Mouse (Mus musculus) hindbrain, postnatal 0 days (tissue): ENCODE data around the gene Socs5. TPM values are rescaled to one million over a fixed set of nuclear protein-coding genes. Genes with fewer than 3 reads are reported as not detected.

Source experiments
- ATAC-seq: fragments of 200-750 bp; cut with Nextera tagmentation; 2 replicates; pipeline ENCODE4 v1.8.0; 2017; ENCODE audit warnings: mild to moderate bottlenecking, moderate TSS enrichment, moderate library complexity
- DNase-seq: peaks from one replicate; pipeline ENCODE4 v3.0.0-alpha.2; 2015; ENCODE audit warnings: low spot score
- H3K27ac ChIP-seq: fragments of 300-500 bp; sonication (generic); 2 replicates; pipeline ENCODE4 v1.5.1; 2014; ENCODE audit warnings: mild to moderate bottlenecking
- H3K27me3 ChIP-seq: fragments of 300-500 bp; sonication (generic); 2 replicates; pipeline ENCODE4 v1.6.1; 2014; ENCODE audit warnings: low read length, mixed read lengths; ENCODE audit not compliant: insufficient read depth
- H3K36me3 ChIP-seq: fragments of 300-500 bp; sonication (generic); 2 replicates; pipeline ENCODE4 v1.6.1; 2014; ENCODE audit warnings: low read length, mixed read lengths; ENCODE audit not compliant: insufficient read depth
- H3K4me1 ChIP-seq: fragments of 300-500 bp; sonication (generic); 2 replicates; pipeline ENCODE4 v1.6.1; 2014; ENCODE audit warnings: antibody characterized with exemption, low read length, mixed read lengths; ENCODE audit not compliant: insufficient read depth
- H3K4me2 ChIP-seq: fragments of 300-500 bp; sonication (generic); 2 replicates; pipeline ENCODE4 v1.6.1; 2014; ENCODE audit warnings: low read depth, mild to moderate bottlenecking, low read length, moderate library complexity, mixed read lengths
- H3K4me3 ChIP-seq: fragments of 300-500 bp; sonication (generic); 2 replicates; pipeline ENCODE4 v1.5.1; 2014; ENCODE audit warnings: low read length
- H3K9ac ChIP-seq: fragments of 300-500 bp; sonication (generic); replicated peaks from 2 replicates; pipeline ENCODE4 v1.6.1; 2014; ENCODE audit warnings: mild to moderate bottlenecking, low read length, moderate library complexity, mixed read lengths
- H3K9me3 ChIP-seq: fragments of 300-500 bp; sonication (generic); 2 replicates; pipeline ENCODE4 v1.6.1; 2016; ENCODE audit warnings: low read length, mixed read lengths
- CTCF ChIP-seq: IDR thresholded peaks from 2 replicates; pipeline ENCODE4 v1.5.1; 2016; ENCODE audit warnings: antibody characterized with exemption, control low read depth, low read depth
- WGBS: fragments of 180-500 bp; shearing (Covaris S2); extraction: QIAGEN DNeasy Blood & Tissue Kit; methylation state at CpG from one replicate; pipeline ENCODE4 v1.1.7; 2014; 5-methylcytosine and 5-hydroxymethylcytosine counted together
- polyA plus RNA-seq: library from polyadenylated mRNA; unstranded; fragments of >200 nt; fragmentation: Nextera tagmentation; extraction: Ambion mirVana; gene quantifications from 2 replicates; pipeline ENCODE4 v1.2.1, GENCODE M21; 2015
- total RNA-seq: library from RNA; depleted of rRNA; stranded (reverse); fragments of >200 nt; gene quantifications from 2 replicates; pipeline ENCODE4 v1.2.3, GENCODE M21; 2014

Gene Socs5
- total and polyA plus RNA-seq, 2 experiments from 2014 or later, result 12.3 to 18.9 TPM

DNA sequence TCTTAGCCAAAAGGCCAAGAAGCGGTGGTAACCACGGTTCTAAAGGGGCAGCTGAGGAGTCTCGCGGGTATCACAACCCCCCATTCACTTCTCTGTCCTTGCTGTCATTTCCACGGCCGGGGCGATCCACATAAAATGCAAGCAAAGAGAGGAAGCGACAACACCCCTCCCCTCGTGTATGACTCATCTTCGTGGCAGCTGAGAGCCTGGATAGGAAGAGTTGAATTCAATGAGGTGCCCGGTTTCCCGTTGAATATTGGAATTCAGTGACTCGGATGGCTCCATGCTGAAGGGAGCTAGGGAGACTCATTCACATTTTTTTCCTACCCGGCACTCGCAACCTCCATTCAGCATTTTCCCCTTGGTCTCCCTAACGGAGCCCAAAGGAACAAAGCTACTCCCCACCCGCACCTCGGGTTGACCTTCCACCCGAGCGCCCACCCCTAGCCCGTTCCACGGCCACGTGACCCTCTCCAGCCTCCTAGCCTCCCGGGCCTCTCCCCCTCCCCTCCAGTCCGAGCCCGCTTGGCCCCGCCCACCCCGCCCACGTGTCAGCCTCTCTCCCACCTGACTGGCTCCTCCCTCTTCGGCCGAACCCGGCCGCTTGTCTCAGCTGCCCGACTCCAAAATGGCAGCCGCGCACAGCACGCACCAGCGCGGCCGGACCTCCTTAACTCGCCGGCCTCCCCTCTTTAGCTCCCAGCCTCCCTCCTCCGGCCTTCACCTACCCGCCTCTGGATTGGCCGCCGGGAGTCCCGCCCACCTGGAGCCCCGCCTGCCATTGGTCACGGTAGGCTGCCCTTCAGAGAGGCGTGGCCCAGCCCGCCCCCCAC, 572 bp upstream of the Socs5 start:
- H3K9ac ChIP-seq, result peak overlapping the region; percentile 84
- H3K4me3 ChIP-seq, result peak overlapping the region; percentile 73
- H3K36me3 ChIP-seq, result no peaks in the 10 kb centered on the region
- WGBS, result under 1% methylated on average over 48 of the region's 51 CpGs
- no peaks in the 10 kb centered on the region for H3K27me3 ChIP-seq
- TF ChIP-seq CTCF, result no peak
- ATAC-seq, result peak; percentile 98
- H3K4me1 ChIP-seq, result 0 out of 2 replicates have a peak, but pooled peaks cover 6% of the 10 kb centered on the region
- H3K27ac ChIP-seq, result peak overlapping the region; percentile 90
- peak; percentile 98 for DNase-seq
- peak overlapping the region; percentile 90 for H3K4me2 ChIP-seq
- H3K9me3 ChIP-seq, result no peaks in the 10 kb centered on the region

DNA sequence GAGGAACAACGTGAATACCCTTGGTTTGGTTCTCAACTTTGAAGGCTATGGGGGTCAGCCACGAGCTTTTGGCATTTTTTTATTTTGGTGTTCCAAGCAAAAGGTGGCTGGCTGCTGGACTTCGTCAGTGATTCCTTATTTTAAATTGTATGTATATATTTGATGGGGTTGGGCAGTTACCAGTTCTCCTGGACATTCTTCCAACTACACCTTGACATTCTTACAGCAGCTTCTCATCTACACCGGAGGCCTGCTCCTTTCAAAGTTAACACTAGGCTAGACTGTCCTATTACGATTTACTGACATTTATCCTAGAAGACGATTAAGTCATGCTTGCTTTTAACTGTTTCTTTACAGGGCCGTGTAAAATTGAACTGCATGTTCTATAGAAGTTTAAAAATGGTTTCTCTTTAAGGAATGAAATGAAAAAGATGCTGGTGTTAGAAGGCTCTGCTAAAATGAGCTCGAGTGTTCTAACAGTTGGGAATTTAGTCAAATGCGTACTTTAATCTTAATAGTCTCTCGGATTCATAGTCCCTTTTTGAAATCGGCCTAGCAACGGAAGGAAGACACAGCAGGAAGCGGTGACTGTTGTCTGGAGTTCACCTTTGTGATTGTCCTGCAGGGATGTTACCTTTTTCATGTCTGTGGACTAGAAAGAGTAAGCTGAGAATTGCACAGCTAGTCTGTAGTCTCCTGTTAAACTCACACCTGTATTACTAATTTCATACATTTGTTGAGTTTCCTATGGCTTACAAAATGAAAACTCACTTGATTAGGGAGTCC, 1.2 kb downstream of the Socs5 start:
- TF ChIP-seq CTCF, result no peak
- Histone ChIP-seq H3K4me1 (0 out of 2 replicates have a peak, but pooled peaks cover 6% of the 10 kb centered on the region), H3K9me3 (no peaks in the 10 kb centered on the region), H3K27ac (peak overlapping the region; percentile 90), H3K4me3 (peak overlapping the region; percentile 73), H3K36me3 (no peaks in the 10 kb centered on the region), H3K27me3 (no peaks in the 10 kb centered on the region), H3K4me2 (peak overlapping the region; percentile 90), H3K9ac (peak overlapping the region; percentile 84)
- DNase-seq (no peak), ATAC-seq (no peak)
- WGBS, result 31% methylated on average over 13 of the region's 13 CpGs

GRCm38 (mm10) chr17:87109504-87109903, 2.0 kb downstream of the Socs5 start:
- Histone ChIP-seq H3K9me3 (no peaks in the 10 kb centered on the region), H3K4me2 (peak overlapping the region; percentile 90), H3K27me3 (no peaks in the 10 kb centered on the region), H3K36me3 (no peaks in the 10 kb centered on the region), H3K9ac (no peak overlapping the region), H3K27ac (no peak overlapping the region), H3K4me1 (0 out of 2 replicates have a peak, but pooled peaks cover 6% of the 10 kb centered on the region), H3K4me3 (no peak overlapping the region)
- ATAC-seq (no peak), DNase-seq (no peak)
- WGBS, result 87% methylated on average over 7 of the region's 7 CpGs
- TF ChIP-seq CTCF, result no peak

DNA sequence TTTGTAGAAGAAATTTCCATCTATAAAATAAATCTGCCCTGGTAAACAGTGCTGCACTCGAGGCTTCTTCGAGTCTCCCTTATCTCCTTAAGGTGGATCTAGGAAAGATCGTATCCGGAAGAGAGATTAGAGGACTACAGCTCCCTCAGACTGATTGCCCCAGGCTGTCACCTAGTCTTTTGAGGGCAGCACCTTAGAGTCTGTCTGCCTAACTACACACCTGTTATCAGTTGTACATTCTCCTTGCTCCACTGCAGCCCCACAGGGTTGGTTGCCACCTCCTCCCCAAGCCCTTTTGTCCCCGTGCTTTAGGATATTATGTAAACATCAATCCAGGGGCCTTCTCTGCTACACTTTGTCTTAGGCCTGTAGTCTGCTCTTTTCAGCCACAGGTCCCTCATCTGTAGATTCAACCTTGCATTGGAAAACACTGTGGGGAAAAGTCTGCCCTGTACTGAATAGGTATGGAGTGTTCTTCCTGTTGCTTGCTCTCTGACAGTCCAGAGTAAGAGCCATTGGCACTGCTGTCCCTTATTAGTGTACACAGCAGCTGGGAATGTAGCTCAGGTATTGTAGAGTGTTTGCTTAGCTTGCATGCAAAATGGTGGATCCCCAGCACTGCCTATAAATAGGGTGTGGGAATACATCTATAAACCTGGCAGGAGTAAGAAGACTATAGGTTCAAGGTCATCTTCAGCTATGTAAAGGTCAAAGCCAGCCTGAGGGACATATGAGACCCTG, 5.5 kb downstream of the Socs5 start:
- Histone ChIP-seq H3K4me3 (no peak overlapping the region), H3K4me1 (no peaks in the 10 kb centered on the region), H3K9ac (no peak overlapping the region), H3K27me3 (no peaks in the 10 kb centered on the region), H3K4me2 (no peak overlapping the region), H3K27ac (no peak overlapping the region), H3K9me3 (no peaks in the 10 kb centered on the region), H3K36me3 (no peaks in the 10 kb centered on the region)
- WGBS, result 77% methylated on average over 5 of the region's 5 CpGs
- no peak for ATAC-seq
- DNase-seq, result no peak
- TF ChIP-seq CTCF, result no peak

DNA sequence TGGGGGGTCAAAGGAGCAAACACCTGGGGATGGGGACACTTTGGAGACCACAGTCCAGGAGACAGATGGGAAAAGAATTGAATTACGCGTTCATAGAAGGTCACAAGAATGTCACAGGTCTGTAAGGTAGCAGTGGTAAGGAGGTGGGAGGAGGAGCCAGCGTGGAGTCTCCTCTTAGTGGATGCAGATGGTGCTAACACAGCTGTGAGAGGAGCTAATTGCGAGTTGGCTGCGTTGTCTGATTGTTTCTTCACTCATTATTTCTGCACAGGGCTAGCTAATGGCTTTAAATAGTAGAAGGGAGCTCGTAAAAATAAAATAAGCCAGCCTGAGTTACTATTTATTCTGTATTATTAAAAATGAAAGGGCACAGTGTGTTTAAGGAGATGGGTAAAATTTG, 8.1 kb downstream of the Socs5 start:
- Histone ChIP-seq H3K4me3 (no peak overlapping the region), H3K36me3 (no peaks in the 10 kb centered on the region), H3K9me3 (no peaks in the 10 kb centered on the region), H3K4me2 (no peak overlapping the region), H3K27ac (no peak overlapping the region), H3K4me1 (no peaks in the 10 kb centered on the region), H3K9ac (no peak overlapping the region), H3K27me3 (no peaks in the 10 kb centered on the region)
- ATAC-seq (0 out of 2 replicates have a peak, but pooled peaks have one; percentile 45), DNase-seq (peak; percentile 27)
- 62% methylated on average over 6 of the region's 6 CpGs for WGBS
- TF ChIP-seq CTCF, result no peak

DNA sequence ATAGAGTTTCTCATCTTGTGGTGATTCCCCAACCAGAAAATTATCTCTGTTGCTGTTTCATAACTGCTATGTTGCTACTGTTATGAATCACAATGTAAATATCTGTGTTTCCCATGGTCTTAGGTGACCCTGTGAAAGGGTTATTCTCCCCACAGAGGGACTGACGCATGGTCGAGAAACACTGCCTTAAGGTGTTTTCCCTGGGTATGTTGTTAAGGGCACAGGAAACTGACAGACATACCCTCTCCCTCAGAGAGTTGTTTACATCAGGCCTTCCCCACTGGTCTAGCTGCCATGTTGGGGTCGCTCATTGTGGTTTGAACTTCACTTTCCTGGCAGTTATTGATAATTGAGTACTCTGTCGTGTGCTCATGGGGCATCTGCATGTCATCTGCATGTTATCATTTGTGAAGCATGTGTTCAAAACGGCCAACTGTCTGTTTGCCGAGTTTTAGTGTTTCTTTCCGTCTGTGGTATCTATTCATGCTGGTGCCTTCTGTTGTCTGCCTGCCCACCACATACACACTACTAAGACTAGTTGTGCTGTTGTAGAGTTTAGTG, 11.6 kb downstream of the Socs5 start:
- no peak for TF ChIP-seq CTCF
- ATAC-seq (no peak), DNase-seq (no peak)
- no peaks in the 10 kb centered on the region for H3K4me1 ChIP-seq
- H3K9me3 ChIP-seq, result no peaks in the 10 kb centered on the region
- no peaks in the 10 kb centered on the region for H3K36me3 ChIP-seq
- H3K9ac ChIP-seq, result no peak overlapping the region
- H3K4me2 ChIP-seq, result no peak overlapping the region
- WGBS, result 83% methylated on average over 7 of the region's 7 CpGs
- no peak overlapping the region for H3K4me3 ChIP-seq
- no peak overlapping the region for H3K27ac ChIP-seq
- no peaks in the 10 kb centered on the region for H3K27me3 ChIP-seq
